Mouse (Mus musculus) frontal cortex, adult (tissue): Measurements from ENCODE around the gene Olfr738.

Source experiments
- ATAC-seq: cut with Nextera tagmentation; 2 replicates; pipeline ENCODE4 v1.9.2; 2017; ENCODE audit warnings: mild to moderate bottlenecking, moderate library complexity, mixed read lengths; ENCODE audit not compliant: low TSS enrichment

The Olfr738 gene

DNA sequence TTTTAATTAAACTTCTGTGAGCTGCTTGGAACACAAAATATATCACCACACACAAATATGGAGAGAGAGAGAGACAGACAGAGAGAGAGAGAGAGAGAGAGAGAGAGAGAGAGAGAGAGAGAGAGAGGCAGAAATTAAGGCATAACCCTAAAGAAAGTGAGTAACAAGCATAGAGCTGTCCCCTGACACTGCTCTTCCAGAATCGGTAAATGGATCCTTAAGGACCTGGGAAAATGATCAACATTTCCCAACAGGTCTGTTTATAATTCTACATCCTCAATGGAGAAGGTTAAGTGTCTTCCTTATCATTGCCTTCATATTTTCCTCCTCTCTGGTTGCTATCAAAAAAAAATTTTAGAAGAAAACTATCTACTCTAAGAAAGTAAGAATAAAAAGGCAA, at the start of gene Olfr738:
Gene Olfr738, plus strand, starts transcription at position 301 of the 400 bp plus-strand sequence.
- no peak for ATAC-seq

DNA sequence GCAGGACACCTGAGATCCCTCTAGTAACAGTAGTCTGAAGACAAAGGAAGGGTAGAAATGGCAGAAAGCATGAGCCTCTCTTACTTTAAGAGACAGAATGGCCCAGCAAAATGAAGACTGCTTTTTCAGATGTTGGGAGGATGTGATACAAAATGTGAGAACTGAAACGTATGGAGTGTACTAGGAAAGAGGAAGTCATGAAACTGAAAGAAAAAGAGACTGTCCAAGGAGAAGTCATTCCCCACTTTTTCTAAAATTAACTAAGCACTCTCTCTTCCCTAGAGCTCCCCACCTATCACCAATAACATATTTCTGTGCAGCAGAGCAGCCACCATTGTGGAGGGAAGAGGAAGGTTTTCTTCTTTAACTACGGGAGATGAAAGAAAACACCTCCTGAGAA, 49.8 kb upstream of the Olfr738 start, which contains the start of gene Tlr11:
Gene Tlr11, plus strand, starts transcription at position 322 of the 400 bp plus-strand sequence.
- no peak for ATAC-seq

DNA sequence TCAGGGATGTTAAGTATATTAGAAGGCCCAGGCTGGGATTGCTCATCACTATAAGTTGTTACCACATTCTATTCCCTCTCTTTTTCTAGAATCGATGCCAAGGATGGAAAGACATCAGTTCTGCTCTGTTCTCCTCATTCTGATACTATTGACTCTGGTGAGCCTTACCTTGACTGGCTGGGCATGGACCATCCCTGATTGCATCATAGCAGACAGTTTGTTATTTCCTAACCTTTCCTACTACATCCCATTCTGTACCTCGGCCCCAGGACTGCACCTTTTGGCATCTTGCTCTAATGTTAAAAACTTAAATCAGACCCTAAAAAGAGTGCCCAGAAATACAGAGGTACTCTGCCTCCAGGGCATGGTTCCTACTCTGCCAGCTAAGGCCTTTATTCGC, 46.9 kb upstream of the Olfr738 start:
- no peak for ATAC-seq

DNA sequence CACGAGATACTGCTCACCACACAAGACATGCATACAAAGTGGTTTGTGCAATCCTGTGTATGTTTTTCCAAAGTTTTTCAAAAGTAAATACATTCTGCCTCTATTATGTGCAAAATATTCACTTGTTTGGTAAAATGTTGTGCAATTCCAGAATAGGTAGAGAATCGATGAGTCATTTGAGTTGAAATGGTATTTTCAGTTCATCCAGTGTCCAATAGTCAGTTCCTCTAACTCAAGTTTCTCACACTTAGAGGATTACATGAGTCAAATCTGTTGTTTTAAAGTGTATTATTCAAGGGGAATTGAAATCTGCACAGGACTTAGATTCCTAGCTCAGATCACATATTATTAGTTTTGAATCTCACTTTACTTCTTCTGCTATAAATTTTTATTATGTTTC, 43.8 kb upstream of the Olfr738 start:
- no peak for ATAC-seq

DNA sequence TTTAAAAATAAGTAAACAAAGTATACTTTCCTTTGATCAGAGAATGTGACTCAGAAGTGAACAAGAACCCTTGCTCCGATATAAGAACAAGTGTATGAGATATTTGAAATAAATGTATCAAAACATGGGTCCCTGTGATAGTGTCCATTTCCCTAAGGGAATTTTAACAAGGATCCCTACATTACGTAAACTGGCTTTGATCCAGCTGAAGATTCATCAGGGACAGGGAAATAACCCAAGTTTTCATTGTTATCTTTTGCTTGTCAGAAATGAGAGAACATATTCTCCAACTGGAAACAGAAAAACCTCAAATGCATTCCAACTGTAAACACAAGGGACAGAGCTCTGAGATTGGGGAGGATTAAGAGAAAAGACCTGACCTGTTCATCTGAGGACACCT, 26.5 kb upstream of the Olfr738 start, which contains the start of gene Olfr736:
Gene Olfr736, plus strand, starts transcription at position 301 of the 400 bp plus-strand sequence.
- ATAC-seq, result no peak

DNA sequence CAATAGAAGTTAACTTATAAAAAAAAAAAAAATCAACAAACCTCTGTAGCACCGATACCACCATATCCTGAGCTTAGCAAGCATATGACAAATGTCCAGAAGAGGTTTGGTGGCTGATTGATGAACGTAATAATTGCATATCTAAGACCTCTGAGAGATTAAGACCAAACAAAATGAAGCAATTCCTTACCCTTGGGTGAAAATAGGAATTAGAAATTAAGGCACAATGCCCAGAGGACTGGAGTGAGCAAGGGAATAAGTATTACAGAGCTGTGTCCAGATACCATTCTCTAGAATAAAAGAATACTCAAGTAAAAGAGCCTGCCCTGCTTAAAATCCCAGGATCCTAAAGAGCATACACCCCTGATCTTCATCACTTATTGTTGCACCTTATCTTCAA, 11.0 kb downstream of the Olfr738 start, which contains the start of gene Olfr739:
Gene Olfr739, plus strand, starts transcription at position 301 of the 400 bp plus-strand sequence.
- ATAC-seq, result no peak

DNA sequence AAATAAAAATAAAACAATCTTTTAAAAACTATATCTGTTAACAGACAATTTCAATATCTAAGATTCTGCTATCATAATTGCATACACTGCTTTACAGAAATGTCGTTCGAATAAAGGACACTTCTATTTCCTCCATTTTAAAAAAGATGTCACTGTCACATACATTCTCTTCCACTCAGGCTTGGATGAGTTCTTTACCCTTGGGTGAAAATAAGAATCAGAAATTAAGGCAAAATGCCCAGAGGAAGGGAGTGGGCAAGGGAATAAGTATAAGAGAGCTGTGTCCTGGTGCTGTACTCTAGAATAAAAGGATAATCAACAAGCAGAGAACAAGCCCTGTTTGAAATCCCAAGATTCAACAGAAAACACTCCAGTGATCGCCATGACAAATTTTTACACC, 37.9 kb downstream of the Olfr738 start, which contains the start of gene Olfr740:
Gene Olfr740, plus strand, starts transcription at position 301 of the 400 bp plus-strand sequence.
- no peak for ATAC-seq
